Mouse (Mus musculus): ENCODE data around the gene Maco1.
"Not testable (repeated sequence)": the region's sequence is repeated elsewhere in the genome, so short reads cannot be mapped to it uniquely, and the experiment has no call there.

Gene Maco1

DNA sequence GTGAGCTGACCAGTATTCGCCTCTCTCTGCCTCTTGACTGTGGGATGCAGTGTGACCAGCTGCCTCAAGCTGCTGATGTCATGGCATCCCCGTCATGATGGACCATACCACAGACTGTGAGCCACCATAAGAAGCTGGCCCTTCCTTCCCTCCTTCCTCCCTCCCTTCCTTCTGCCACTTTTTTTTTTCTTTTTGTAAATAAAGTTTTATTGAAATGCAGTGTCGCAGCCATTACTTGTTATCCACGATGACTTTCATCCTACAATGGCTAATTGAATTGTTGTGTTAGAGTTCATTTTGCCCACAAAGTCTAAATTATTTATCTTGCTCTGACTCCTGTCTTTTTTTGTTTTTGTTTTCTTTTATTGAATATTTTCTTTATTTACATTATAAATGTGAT, 5.3 kb upstream of the Maco1 start:
- no peak for DNase-seq (ENCODE audit: low spot score)

DNA sequence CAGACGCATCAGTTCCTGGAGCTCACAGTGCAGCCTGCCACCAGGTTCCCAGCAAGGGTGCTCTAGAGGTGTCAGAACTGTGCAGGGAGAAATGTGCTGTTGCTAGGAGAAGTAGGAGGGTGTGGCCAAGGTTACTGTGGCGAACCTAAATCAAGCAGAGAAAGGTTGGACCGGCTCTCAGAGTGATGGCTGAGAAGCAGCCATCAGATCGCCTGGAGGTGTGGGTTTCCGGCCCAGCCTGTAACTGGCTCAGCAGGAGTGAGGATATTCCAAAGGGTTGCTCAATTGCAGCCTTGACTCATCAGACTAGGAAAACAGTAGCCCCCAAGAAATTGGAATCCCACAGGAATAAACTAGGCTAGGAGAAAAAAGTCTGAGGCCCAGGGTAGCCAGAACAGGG, 3.4 kb upstream of the Maco1 start:
- no peak for DNase-seq (ENCODE audit: low spot score)

DNA sequence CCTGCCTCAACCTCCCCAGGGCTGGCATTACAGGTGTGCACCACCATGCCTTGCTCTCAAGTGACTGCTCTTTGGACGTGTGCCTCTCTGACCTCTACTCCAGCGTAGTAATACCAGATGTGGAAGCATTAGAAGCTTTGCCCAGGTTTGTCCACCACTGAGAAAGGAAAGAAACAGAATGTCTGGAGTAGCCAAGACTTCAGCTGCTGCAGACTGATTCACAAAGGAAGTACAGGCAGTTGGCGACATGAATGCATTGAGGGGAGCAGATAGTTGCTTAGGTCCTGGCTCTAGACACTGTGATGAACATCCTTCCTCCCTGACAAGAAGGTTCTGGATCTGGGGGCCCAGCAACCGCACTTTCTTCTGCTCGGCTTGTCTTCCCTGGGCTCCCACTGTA, 2.9 kb upstream of the Maco1 start:
- DNase-seq (ENCODE audit: low spot score) = no peak

DNA sequence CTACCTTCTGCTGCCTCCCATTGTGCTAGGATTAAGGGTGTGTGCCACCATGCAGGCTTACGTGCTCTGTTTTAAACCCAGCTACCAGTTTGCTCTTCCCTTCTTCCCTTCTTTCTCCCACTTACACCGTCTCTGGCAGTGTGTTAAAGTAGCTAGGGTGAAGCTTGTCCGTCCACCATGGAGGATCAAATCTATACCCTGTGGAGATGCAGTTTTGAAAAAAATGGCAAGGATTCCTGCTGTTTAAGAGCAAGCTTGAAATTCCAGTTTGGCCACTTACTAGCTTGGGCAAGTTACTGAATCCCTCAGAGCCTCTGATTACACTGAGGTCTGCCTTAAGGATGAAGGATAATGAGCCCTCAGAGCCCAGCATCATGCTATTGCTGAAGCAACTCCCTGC, 2.2 kb upstream of the Maco1 start:
- no peak for DNase-seq (ENCODE audit: low spot score)

DNA sequence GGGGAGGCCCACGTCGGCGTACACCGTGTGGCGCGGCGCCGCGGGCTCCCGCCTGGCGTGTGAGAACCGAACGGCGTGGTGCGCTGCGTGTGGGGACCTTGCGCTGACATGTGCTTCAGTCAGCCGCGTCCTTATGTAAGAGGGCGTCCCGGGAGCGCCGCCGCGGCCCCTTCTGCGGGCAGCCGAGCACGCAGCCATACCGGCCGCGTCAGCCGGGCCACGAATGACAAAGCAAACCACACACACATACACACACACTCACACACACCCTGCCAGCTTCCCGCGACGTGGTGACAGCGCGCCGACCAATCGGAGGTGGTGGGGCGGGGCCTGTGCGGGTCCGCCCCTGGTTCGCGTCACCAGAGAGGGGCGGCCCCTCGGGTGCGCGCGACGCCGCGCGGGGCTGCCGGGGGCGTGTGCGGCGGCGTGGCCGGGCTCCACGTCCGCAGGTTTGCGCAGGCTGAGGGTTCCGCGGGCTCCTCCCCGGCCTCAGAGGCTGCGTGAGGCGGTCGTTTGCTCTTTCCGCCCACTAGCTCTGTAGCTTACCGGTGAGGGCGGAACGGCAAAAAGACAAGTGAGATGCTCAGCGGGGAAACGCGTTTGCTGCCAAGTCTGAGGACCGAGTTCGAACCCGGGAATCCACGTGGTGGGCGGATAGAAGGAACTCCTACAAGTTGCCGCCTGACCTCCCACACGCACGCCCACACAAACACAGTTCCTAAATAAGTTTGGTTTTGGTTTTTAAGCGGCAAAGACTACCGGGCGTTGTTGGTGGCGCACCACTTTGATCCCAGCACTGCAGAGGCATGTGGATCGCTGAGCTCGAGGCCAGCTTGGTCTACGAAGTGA, 716 bp upstream of the Maco1 start:
- DNase-seq (ENCODE audit: low spot score) = peak; percentile 93

DNA sequence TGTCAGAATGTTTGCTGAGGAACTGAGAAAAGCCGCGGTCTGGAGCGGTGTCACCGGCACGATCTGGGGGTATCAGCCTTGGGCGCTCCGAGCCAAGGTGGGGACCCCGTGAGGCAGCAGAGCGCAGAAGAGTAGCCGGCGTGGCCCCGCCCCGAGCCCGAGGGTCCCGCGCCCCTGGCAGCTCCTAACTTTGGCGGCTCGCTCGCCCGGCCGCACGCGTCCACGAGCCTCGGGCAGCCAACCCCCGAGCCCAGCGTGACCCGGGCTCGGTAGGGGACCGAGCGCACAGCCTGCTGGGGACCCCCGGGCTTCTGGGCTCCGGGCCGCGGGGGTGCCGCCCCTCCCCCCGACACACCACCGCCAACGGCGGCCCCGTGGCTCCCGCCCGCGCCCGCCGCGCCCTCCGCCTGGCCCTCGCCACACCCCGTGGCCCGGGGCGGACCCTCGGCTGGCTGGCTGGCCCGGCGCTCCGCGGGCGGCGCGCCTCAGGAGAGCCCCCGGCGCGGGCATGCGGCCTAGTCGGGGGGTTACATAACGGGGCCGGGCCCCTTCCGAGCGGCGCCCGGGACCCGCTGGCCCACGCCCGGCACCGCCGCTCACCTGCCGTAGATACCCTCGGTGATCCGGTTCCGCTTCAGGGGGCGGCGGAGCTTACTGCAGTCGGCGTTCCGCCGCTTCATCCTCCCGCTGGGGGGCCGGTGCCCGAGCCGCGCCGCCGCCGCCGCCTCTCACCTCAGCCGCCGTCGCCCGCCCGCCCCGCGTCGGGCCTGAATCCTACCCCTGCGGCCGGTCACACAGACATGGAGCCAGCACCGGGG, 498 bp downstream of the Maco1 start:
- peak; percentile 80 for DNase-seq (ENCODE audit: low spot score)

DNA sequence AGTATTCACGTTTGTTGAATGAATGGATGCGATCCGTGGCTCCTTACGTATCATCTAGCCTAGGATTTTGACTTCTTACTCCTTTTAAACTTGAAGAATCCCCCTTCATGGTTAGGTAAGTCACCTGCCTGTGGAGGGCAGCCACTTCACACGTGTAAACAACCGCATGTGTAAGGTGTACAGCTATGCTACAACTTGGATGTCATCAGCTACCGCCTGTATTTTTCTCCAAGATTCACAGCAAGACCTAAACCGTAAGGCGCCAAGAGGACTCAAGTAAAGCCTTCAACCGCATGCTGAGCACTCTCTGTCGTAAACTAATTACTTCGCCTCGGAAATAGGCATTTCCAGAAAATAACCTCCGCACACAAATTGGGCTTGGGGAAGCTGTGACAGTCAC, 1.3 kb downstream of the Maco1 start:
- no peak for DNase-seq (ENCODE audit: low spot score)

DNA sequence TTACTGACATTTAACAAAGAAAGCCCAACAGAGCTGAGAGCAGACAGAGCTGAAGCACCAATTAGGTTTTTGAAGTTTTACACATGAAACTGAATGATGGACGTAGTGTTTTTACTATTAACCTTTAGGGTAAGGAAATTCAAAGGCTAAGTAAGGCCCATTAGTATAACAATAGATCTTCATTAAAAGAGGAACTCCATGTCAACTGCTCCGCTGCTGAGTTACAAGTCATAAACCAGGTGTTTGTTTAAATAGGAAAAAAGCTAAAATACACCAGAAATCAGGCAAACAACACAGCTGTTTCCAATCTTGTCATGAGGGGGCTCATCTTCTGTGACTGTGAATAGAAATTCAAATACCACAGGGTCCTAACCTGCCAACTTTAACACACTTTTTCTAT, 1.9 kb downstream of the Maco1 start:
- DNase-seq (ENCODE audit: low spot score) = no peak

DNA sequence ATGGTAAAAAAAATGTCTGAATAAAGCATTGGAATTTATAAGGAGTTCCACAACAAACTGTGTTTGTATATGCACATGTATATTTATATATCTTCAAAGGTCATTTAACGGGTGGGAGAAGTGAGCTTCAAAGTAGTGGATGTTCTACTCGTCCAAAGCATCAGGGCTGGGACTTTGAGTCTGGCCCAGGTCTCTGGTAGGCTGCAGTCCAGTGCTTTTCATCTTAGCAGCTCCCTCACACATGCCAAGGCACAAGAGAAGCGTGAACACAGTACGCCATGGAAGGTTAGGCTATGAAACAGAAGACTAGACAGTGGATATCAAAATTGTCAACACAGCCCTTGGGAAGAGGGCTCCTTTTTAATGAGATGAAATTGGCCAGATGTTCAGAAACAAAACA, 2.6 kb downstream of the Maco1 start:
- no peak for DNase-seq (ENCODE audit: low spot score)

DNA sequence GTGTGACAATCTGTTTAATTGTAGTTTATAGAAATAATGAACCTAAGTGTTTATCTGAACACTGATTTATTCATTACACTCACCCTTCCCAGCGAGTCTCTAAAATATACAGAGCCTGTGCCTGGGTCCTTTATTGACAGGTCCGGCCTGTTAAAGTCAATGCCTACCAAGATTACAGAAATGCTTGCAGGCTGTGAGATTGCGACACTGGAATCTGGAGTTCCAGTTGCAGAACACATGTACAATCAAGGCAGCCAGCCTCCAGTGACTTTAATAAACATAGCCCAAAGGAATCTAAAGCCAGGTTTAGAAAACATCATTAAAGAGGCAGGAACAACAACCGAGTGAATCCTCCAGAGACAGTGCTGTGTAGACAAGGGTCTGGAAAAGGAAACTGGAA, 5.6 kb downstream of the Maco1 start:
- DNase-seq (ENCODE audit: low spot score) = no peak

DNA sequence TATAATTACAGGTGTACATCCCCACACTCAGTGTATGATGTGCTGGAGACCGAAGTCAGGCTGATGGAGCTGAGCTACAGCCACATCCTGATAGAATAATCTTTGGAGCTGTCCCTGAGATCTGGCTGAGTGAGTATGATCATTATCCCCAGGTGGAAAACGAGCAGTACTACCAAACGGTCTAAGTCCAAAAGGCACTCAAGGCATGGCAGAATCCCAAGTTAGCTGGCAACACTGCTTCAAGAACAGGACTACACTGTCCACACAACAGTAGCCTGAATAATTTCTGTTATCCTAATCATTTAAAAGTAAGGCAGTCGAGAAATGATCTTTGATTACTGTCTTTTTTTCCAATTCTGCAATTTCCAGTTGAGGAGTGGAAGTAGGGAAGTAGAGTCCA, 9.6 kb downstream of the Maco1 start:
- DNase-seq (ENCODE audit: low spot score) = no peak

DNA sequence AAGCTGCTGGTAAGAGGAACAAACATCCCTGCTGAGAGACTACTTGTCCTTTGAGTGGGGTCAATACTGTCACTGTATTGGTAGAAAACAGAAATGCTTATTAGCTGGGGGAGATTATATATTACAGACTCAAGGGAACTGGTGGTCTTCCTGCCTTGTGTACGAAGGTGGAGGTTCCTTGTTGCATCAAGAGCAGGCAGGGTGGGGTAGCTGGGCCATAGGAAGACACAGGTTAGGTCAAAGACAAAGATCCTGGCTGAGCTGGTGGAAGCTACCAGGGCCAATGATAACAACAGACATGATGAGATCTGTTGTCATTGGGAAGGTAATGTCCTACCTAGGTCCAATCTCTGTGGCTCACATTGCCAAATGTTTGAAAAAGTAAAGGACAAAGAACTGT, 12.9 kb downstream of the Maco1 start:
- no peak for DNase-seq (ENCODE audit: low spot score)

DNA sequence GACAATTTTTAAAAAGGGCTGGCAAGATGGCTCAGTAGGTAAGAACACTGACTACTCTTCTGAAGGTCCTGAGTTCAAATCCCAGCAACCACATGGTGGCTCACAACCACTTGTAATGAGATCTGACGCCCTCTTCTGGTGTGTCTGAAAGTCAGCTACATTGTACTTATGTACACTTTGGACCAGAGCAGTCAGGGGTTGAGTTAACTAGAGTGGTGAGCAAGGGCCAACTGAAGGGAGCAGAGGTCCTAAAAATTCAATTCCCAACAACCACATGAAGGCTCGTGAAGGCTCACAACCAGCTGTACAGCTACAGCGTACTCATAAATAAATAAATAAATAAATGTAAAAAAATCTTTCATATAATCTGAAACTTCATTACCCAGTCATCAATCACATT, 14.4 kb downstream of the Maco1 start:
- DNase-seq (ENCODE audit: low spot score) = not testable (repeated sequence)

DNA sequence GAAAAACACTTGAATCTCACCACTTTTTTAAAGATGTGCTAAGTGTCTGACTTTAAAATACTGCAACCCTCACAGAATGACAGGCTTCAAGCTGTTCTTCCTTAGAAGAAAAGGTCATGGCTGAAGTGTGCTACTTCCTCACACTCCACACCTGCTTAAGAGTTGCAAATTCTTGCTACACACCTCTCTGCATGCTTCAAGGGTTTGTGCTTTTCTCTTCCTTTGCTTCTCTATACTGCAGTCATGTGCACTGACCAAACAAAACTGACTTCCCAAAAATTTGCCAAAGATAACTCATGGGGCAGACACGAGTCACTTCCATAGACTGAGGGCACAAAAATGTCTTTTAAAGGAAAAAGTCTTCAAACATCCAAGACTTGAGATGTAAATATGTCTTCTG, 14.9 kb downstream of the Maco1 start:
- no peak for DNase-seq (ENCODE audit: low spot score)

DNA sequence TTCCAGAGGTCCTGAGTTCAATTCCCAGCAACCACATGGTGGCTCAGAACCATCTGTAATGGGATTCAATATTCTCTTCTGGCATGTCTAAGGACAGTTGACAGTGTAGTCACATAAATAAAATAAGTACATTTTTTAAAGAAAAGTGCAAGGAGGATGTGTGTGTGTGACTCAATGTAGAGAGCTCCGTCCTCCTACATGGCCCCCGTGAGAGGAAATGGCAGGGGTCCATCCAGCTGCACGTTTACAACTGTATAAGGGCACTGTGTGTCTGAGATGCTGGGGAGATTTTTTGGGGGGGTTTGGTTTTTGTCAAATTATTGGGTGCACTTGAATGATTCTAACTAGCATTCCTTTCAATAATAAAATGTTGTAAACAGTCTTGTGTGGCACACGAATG, 17.7 kb downstream of the Maco1 start:
- DNase-seq (ENCODE audit: low spot score) = no peak

DNA sequence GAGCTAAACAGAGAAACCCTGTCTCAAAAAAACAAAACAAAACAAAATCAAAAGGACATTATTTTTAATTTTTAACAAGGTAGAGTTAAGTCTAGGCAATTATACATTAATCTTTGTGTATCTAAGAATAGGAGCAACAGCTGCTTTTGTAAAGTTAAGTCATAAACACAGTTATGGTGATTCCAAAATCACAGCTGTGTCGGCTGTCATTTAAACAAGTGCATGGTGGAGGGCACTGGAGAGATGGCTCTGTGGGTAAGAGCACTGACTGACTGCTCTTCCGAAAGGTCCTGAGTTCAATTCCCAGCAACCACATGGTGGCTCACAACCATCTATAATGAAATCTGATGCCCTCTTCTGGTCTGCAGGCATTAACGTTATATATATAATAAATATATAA, 21.2 kb downstream of the Maco1 start:
- no peak for DNase-seq (ENCODE audit: low spot score)

DNA sequence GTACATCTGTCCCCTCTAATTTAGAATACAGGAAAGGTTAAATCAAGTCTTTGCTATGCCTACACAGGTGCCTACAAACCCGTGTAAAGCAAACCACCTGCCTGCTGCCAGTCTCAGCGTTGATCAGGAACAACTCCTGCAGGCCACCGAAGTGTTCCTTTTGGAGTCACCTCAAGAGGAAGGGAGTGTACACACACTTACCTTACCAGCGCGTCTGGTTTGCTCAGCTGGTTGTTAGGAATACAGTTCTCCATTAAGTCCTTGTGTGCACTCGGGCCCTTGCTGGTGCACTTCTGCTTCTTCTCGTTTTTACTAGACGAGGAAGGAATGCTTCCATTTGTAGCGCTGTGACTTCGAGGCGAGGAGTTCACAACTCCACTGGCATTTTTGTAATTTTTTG, 25.3 kb downstream of the Maco1 start:
- no peak for DNase-seq (ENCODE audit: low spot score)

DNA sequence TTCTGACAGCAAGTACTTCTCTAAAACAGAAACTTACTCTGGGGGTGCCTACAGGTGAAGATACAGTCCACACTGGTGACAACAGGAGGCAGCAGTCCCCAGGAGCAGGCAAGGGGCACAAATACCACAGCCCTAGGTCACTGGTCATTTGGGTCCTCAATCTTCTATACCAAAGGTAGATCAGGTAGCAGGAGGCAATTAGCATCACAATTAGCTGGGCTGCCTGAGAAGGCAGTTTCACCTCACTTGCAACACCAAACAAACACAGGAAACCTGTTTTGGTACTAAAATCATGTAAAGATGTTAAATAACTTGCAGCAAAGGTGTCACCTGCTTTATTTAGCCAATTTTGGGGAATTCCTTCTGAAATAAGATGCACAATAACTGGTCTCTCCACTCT, 26.8 kb downstream of the Maco1 start:
- no peak for DNase-seq (ENCODE audit: low spot score)

DNA sequence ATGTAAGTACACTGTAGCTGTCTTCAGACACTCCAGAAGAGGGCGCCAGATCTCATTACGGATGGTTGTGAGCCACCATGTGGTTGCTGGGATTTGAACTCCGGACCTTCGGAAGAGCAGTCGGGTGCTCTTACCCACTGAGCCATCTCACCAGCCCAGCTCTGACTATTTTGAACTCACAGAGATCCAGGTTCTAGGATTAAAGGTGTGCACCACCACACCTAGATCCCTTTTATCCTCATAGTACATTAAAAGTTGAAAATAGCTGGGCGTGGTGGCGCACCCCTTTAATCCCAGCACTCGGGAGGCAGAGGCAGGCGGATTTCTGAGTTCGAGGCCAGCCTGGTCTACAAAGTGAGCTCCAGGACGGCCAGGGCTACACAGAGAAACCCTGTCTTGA, 27.3 kb downstream of the Maco1 start:
- DNase-seq (ENCODE audit: low spot score) = not testable (repeated sequence)

DNA sequence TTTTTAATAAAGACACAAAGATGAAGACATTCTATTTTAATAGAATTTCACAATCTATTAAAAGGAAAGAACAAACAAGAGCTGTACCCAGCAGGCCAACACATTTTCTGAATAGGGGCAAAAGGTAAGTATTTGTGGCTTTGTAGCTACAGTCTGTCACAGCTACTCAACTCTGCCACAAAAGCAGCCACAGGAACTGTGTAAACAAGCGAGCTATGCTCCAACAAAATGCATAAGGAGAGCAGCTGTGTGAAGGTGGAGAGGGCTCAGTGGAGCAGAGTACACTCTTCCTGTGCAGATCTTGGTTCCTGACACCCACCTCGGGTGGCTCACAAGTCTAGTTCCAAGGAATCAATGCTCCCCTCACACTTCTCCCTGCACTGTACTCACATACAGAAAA, 29.6 kb downstream of the Maco1 start:
- no peak for DNase-seq (ENCODE audit: low spot score)

DNA sequence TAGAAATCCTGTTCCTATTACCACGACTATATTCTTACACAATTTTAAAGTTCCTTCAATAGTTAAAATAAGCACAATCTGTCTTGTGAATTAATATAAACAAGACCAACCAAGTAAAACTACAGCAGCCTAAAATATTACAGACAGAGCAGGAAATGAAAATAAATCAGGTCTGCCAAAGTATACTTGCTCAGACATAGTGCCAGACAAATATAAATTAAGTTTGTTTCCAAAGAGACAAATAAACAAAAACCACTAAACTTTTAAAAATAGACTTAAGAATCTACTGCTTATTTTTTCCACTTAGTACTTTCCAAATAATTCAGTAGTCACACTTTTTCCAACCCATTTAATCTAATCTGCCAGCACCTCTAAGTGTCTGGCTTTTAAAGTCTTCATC, 32.1 kb downstream of the Maco1 start:
- DNase-seq (ENCODE audit: low spot score) = no peak

DNA sequence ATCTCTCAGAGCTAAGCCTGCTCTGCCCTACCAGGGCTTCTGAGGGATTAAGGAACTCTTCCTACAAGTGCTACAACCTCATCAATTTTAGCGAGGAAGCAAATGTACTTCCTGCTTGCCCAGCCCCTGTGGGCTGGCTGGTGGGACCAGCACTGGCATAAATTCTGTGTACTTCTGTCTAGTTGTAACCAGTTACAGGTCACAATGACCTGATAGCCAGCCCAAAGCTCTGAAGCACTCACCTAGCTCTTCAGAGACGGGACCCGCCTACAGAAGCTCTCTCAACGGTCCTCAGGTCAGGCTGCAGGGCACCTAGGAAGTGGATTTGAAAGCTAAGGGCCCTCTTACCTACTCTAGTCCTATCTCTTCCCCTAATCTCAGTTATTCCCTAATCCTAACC, 35.4 kb downstream of the Maco1 start:
- no peak for DNase-seq (ENCODE audit: low spot score)

DNA sequence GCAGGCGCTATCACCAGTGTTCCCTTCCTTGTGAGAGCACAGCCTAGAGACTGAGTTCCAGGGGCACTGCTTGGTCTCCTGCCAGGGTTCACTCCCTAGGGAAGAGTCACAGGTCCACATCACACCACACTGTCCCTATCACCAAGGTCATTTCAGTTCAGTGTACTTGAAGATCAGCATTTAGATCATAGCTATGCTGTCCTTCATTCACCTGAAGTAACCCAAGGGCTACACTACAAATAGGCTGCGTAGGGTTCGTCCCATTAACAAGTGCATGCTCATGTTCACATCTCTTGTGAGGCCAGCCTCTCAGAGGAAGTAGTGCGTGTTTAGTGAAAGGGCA, 38.9 kb downstream of the Maco1 start:
- DNase-seq (ENCODE audit: low spot score) = peak; percentile 64

Measured in testis, postnatal 14 days (tissue).